Mouse (Mus musculus) cerebellum, adult 2 months (tissue): Measurements from ENCODE around the gene Ucp1. TPM values are rescaled to one million over a fixed set of nuclear protein-coding genes. Genes with fewer than 3 reads are reported as not detected.

Experiments used
- DNase-seq, 2 experiments: peaks; one replicate each; pipeline ENCODE4 v3.0.0; 2021
- H3K27ac ChIP-seq: fragments of 200-500 bp; 2 replicates; pipeline ENCODE4 v1.5.1; 2012; ENCODE audit warnings: low read length, control low read depth, inconsistent platforms; ENCODE audit not compliant: insufficient read depth
- H3K27me3 ChIP-seq: fragments of 200-500 bp; 2 replicates; pipeline ENCODE4 v1.6.1; 2012; ENCODE audit warnings: inconsistent platforms, mild to moderate bottlenecking, low read length, moderate library complexity; ENCODE audit not compliant: control insufficient read depth, insufficient read depth
- H3K4me1 ChIP-seq: fragments of 200-500 bp; 2 replicates; pipeline ENCODE4 v1.6.1; 2011; ENCODE audit warnings: low read length; ENCODE audit not compliant: control insufficient read depth, insufficient read depth
- H3K4me3 ChIP-seq: fragments of 200-500 bp; replicated peaks from 2 replicates; pipeline ENCODE3; 2011; ENCODE audit warnings: mild to moderate bottlenecking, low read depth, low read length, control low read depth; ENCODE audit not compliant: insufficient read depth
- CTCF ChIP-seq: fragments of 200-500 bp; IDR thresholded peaks from 2 replicates; pipeline ENCODE4 v1.5.1; 2011; ENCODE audit warnings: low read depth, mild to moderate bottlenecking, control low read depth, low read length, moderate library complexity, borderline replicate concordance; ENCODE audit not compliant: insufficient read depth
- POLR2A ChIP-seq: fragments of 200-500 bp; IDR thresholded peaks from 2 replicates; pipeline ENCODE4 v1.6.1; 2011; ENCODE audit warnings: low read length, control low read depth, borderline replicate concordance; ENCODE audit not compliant: insufficient read depth
- polyA plus RNA-seq: library from polyadenylated mRNA; depleted of rRNA; stranded (reverse); fragments of >200 nt; gene quantifications from 2 replicates; pipeline ENCODE4 v1.2.3, GENCODE M21; 2012; rRNA removed

Ucp1 gene
- polyA plus RNA-seq, 1 experiment: 0.77 TPM

- no peak overlapping the region for H3K4me3 ChIP-seq
- no peaks in the 10 kb centered on the region for H3K27me3 ChIP-seq
- H3K27ac ChIP-seq: no peak overlapping the region
- H3K4me1 ChIP-seq: no peaks in the 10 kb centered on the region
- DNase-seq: peak in 1 of 2 experiments; percentile 20
- TF ChIP-seq POLR2A (no peak), CTCF (peak; percentile 38; the same call in 1 of the 2 replicates)
Measured at GRCm38 (mm10) chr8:83342693-83343092, 52.5 kb downstream of the Ucp1 start.

Other genes starting within 250 kb of the Ucp1 start
- gene Tbc1d9, start 125.0 kb upstream of the Ucp1 start, polyA plus RNA-seq: 79.8 and 89.8 TPM in 2 replicates
- 1.4 and 1.6 TPM in 2 replicates for gene Gm10645, start 124.2 kb upstream of the Ucp1 start, polyA plus RNA-seq
- gene Elmod2, start 42.1 kb downstream of the Ucp1 start, polyA plus RNA-seq: 11.9 and 12.8 TPM in 2 replicates
- not detected in 2 replicates for gene Mgat4d, start 58.1 kb downstream of the Ucp1 start, polyA plus RNA-seq
- 12.2 and 14.5 TPM in 2 replicates for gene Clgn, start 99.5 kb downstream of the Ucp1 start, polyA plus RNA-seq
- gene Scoc, start 168.0 kb downstream of the Ucp1 start, polyA plus RNA-seq: 289 and 298 TPM in 2 replicates
- not detected in 2 replicates for gene Olfr370, start 245.4 kb downstream of the Ucp1 start, polyA plus RNA-seq